Mouse (Mus musculus) megakaryocyte, embryonic 14.5 days (primary cell): ENCODE results near the gene Clpx.

Experiments
- FLI1 ChIP-seq: IDR thresholded peaks from 2 replicates; pipeline ENCODE4 v1.6.1; 2012; ENCODE audit warnings: low read length, inconsistent platforms, mixed read lengths
- GATA1 ChIP-seq: IDR thresholded peaks from 3 replicates; pipeline ENCODE4 v1.6.1; 2012; ENCODE audit warnings: mixed read lengths, low read length, inconsistent platforms, borderline replicate concordance

- TF ChIP-seq GATA1 = no peak
- TF ChIP-seq FLI1 = no peak
Observed at GRCm38 (mm10) chr9:65356971-65357370, 62.9 kb downstream of the Clpx start.
